Mouse (Mus musculus) lung, adult 18-20 months (tissue): ENCODE results near the gene Phkg2.

Source experiments
- DNase-seq, 2 experiments: peaks; one replicate each; pipeline ENCODE4 v3.0.0; 2022; ENCODE audit warnings: mixed read lengths in 2 of 2

Phkg2 gene

GRCm38 (mm10) chr7:127572895-127573471, at the start of gene Phkg2:
Phkg2 (plus strand) TSS chr7:127573340.
- peak; percentile 95 to 97 for DNase-seq

GRCm38 (mm10) chr7:127541671-127542070, 31.5 kb upstream of the Phkg2 start:
- DNase-seq = no peak

GRCm38 (mm10) chr7:127549116-127549835, 23.9 kb upstream of the Phkg2 start:
- no peak for DNase-seq

GRCm38 (mm10) chr7:127551558-127551957, 21.6 kb upstream of the Phkg2 start:
- no peak for DNase-seq

GRCm38 (mm10) chr7:127560580-127560979, 12.6 kb upstream of the Phkg2 start:
- no peak for DNase-seq

GRCm38 (mm10) chr7:127561340-127561858, 11.7 kb upstream of the Phkg2 start, which contains the start of gene Tmem265:
Tmem265 (plus strand) TSS chr7:127561390.
- DNase-seq = peak; percentile 46 to 62

- DNase-seq = peak in 1 of 2 experiments; percentile 63
Observed at GRCm38 (mm10) chr7:127564381-127565150, 8.6 kb upstream of the Phkg2 start.

- DNase-seq = peak in 1 of 2 experiments; percentile 10
Observed at GRCm38 (mm10) chr7:127573503-127574008, 416 bp downstream of the Phkg2 start.

GRCm38 (mm10) chr7:127574115-127574514, 975 bp downstream of the Phkg2 start:
- DNase-seq = no peak

GRCm38 (mm10) chr7:127583260-127583659, 10.1 kb downstream of the Phkg2 start:
- DNase-seq = no peak

- peak; percentile 50 to 72 for DNase-seq
Observed at GRCm38 (mm10) chr7:127585031-127585430, 11.9 kb downstream of the Phkg2 start.

GRCm38 (mm10) chr7:127586149-127586548, 13.0 kb downstream of the Phkg2 start:
- no peak for DNase-seq

GRCm38 (mm10) chr7:127587196-127587595, 14.1 kb downstream of the Phkg2 start:
- no peak for DNase-seq

- DNase-seq = peak; percentile 97 to 98
Observed at GRCm38 (mm10) chr7:127588011-127588871, 15.1 kb downstream of the Phkg2 start, which contains the start of the genes Ccdc189 and Rnf40. Ccdc189 (minus strand) TSS chr7:127588595. Rnf40 (plus strand) TSS chr7:127588767.

GRCm38 (mm10) chr7:127588901-127589300, 15.8 kb downstream of the Phkg2 start:
- DNase-seq = no peak

- DNase-seq = no peak
Observed at GRCm38 (mm10) chr7:127589637-127590036, 16.5 kb downstream of the Phkg2 start.

GRCm38 (mm10) chr7:127591108-127591507, 18.0 kb downstream of the Phkg2 start:
- DNase-seq = no peak

GRCm38 (mm10) chr7:127592575-127592974, 19.4 kb downstream of the Phkg2 start:
- no peak for DNase-seq

- no peak for DNase-seq
Observed at GRCm38 (mm10) chr7:127596747-127597146, 23.6 kb downstream of the Phkg2 start.

- DNase-seq = no peak
Observed at GRCm38 (mm10) chr7:127600612-127601011, 27.5 kb downstream of the Phkg2 start.

- DNase-seq = no peak
Observed at GRCm38 (mm10) chr7:127601735-127602134, 28.6 kb downstream of the Phkg2 start.

- DNase-seq = no peak
Observed at GRCm38 (mm10) chr7:127602903-127603302, 29.8 kb downstream of the Phkg2 start.
